Mouse (Mus musculus) midbrain, embryonic 12.5 days (tissue): Measurements from ENCODE around the gene Pbp2. TPM values are rescaled to one million over a fixed set of nuclear protein-coding genes. Genes with fewer than 3 reads are reported as not detected.

Experiments used
- ATAC-seq: fragments of 200-750 bp; cut with Nextera tagmentation; 2 replicates; pipeline ENCODE4 v1.8.0; 2017; ENCODE audit warnings: low read depth, moderate TSS enrichment, moderate library complexity; ENCODE audit not compliant: low FRiP score
- H3K27ac ChIP-seq: fragments of 300-500 bp; sonication (generic); replicated peaks from 2 replicates; pipeline ENCODE4 v1.5.1; 2016; ENCODE audit warnings: mild to moderate bottlenecking
- H3K27me3 ChIP-seq: fragments of 300-500 bp; sonication (generic); 2 replicates; pipeline ENCODE4 v1.6.1; 2016; ENCODE audit warnings: mild to moderate bottlenecking
- H3K36me3 ChIP-seq: fragments of 300-500 bp; sonication (generic); 2 replicates; pipeline ENCODE4 v1.6.1; 2016
- H3K4me1 ChIP-seq: fragments of 300-500 bp; sonication (generic); 2 replicates; pipeline ENCODE4 v1.6.1; 2016
- H3K4me2 ChIP-seq: fragments of 300-500 bp; sonication (generic); replicated peaks from 2 replicates; pipeline ENCODE4 v1.6.1; 2016; ENCODE audit warnings: mild to moderate bottlenecking, moderate library complexity
- H3K4me3 ChIP-seq: fragments of 300-500 bp; sonication (generic); 2 replicates; pipeline ENCODE4 v1.5.1; 2016; ENCODE audit warnings: mild to moderate bottlenecking
- H3K9ac ChIP-seq: fragments of 300-500 bp; sonication (generic); replicated peaks from 2 replicates; pipeline ENCODE4 v1.6.1; 2016; ENCODE audit warnings: mild to moderate bottlenecking, moderate library complexity
- H3K9me3 ChIP-seq: fragments of 300-500 bp; sonication (generic); 2 replicates; pipeline ENCODE4 v1.6.1; 2016; ENCODE audit warnings: mild to moderate bottlenecking
- WGBS: fragments of 180-500 bp; shearing (Covaris S2); methylation state at CpG from one replicate; pipeline ENCODE4 v1.1.7; 2016; 5-methylcytosine and 5-hydroxymethylcytosine counted together
- polyA plus RNA-seq: library from polyadenylated mRNA; unstranded; fragments of >200 nt; fragmentation: Nextera tagmentation; extraction: Ambion mirVana; gene quantifications from 2 replicates; pipeline ENCODE4 v1.2.1, GENCODE M21; 2016

Pbp2 gene
- polyA plus RNA-seq, 1 experiment from 2014 or later, result not detected

GRCm38 (mm10) chr6:135268392-135268791, 41.8 kb downstream of the Pbp2 start:
- Histone ChIP-seq H3K4me1 (peaks cover 9% of the 10 kb centered on the region; the same call in 1 of the 2 replicates), H3K4me2 (no peak overlapping the region), H3K4me3 (no peak overlapping the region), H3K9ac (no peak overlapping the region), H3K27me3 (no peaks in the 10 kb centered on the region), H3K9me3 (peaks cover 5% of the 10 kb centered on the region; the same call in 1 of the 2 replicates), H3K36me3 (no peaks in the 10 kb centered on the region), H3K27ac (no peak overlapping the region)
- ATAC-seq, result no peak

GRCm38 (mm10) chr6:135267221-135267620, 43.0 kb downstream of the Pbp2 start:
- WGBS, result 87% methylated on average over 3 of the region's 3 CpGs
- no peak overlapping the region for H3K4me2 ChIP-seq
- peaks cover 9% of the 10 kb centered on the region; the same call in 1 of the 2 replicates for H3K4me1 ChIP-seq
- no peak overlapping the region for H3K27ac ChIP-seq
- no peak overlapping the region for H3K9ac ChIP-seq
- no peak for ATAC-seq
- no peaks in the 10 kb centered on the region for H3K27me3 ChIP-seq
- peaks cover 5% of the 10 kb centered on the region; the same call in 1 of the 2 replicates for H3K9me3 ChIP-seq
- H3K36me3 ChIP-seq, result no peaks in the 10 kb centered on the region
- no peak overlapping the region for H3K4me3 ChIP-seq

GRCm38 (mm10) chr6:135266056-135266455, 44.1 kb downstream of the Pbp2 start:
- no peaks in the 10 kb centered on the region for H3K36me3 ChIP-seq
- no peak for ATAC-seq
- peaks cover 9% of the 10 kb centered on the region; the same call in 1 of the 2 replicates for H3K4me1 ChIP-seq
- no peak overlapping the region for H3K4me3 ChIP-seq
- H3K9me3 ChIP-seq, result peaks cover 5% of the 10 kb centered on the region; the same call in 1 of the 2 replicates
- H3K27me3 ChIP-seq, result no peaks in the 10 kb centered on the region
- no peak overlapping the region for H3K9ac ChIP-seq
- H3K4me2 ChIP-seq, result no peak overlapping the region
- 90% methylated on average over 1 of the region's 1 CpGs for WGBS
- H3K27ac ChIP-seq, result no peak overlapping the region

DNA sequence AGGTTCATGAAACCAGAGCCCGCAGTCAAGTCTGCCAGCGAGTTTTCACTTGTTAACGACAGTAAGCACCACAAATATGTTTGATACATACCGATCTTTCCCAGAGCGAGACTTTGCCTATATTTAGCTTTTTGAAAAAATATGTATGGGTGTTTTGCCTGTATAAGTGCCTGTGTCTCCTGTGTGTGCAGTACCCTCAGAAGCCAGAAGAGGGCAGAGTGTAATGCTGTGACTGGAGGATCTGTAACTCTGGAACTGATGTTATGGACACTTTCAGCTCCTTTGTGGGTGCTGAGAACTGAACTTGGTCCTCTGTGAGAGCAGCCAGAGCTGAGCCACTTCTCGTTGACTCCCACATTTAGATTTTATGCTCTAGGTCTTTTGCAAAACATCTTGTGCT, 46.1 kb downstream of the Pbp2 start:
- no peak for ATAC-seq
- H3K9me3 ChIP-seq, result peaks cover 5% of the 10 kb centered on the region; the same call in 1 of the 2 replicates
- no peak overlapping the region for H3K4me2 ChIP-seq
- H3K27me3 ChIP-seq, result no peaks in the 10 kb centered on the region
- WGBS, result 96% methylated on average over 6 of the region's 6 CpGs
- H3K9ac ChIP-seq, result no peak overlapping the region
- no peaks in the 10 kb centered on the region for H3K4me1 ChIP-seq
- H3K36me3 ChIP-seq, result no peaks in the 10 kb centered on the region
- H3K4me3 ChIP-seq, result no peak overlapping the region
- H3K27ac ChIP-seq, result no peak overlapping the region

DNA sequence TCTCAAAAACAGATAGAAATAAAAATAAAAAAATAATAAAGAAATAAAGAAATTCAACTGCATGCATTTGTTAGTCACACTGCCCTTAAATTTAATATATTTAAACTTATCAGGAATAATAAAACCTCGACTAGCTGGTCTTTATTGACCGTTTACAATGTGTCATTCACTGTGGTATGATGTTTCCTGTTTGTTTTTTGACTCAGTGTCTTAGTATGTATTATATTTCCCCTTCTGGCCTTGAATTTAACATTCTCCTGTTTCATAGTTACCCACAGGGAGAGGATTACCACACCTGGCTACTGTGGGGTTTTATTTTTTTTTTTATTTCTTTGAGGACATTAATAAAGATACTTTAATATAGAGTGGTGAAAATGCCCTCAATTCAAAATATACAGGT, 47.6 kb downstream of the Pbp2 start:
- H3K27ac ChIP-seq, result no peak overlapping the region
- peaks cover 5% of the 10 kb centered on the region; the same call in 1 of the 2 replicates for H3K9me3 ChIP-seq
- no peaks in the 10 kb centered on the region for H3K27me3 ChIP-seq
- H3K36me3 ChIP-seq, result no peaks in the 10 kb centered on the region
- H3K4me1 ChIP-seq, result no peaks in the 10 kb centered on the region
- no peak overlapping the region for H3K4me3 ChIP-seq
- ATAC-seq, result no peak
- 71% methylated on average over 2 of the region's 2 CpGs for WGBS
- no peak overlapping the region for H3K9ac ChIP-seq
- H3K4me2 ChIP-seq, result no peak overlapping the region

- 91% methylated on average over 9 of the region's 9 CpGs for WGBS
- no peaks in the 10 kb centered on the region for H3K27me3 ChIP-seq
These were observed 49.1 kb downstream of the Pbp2 start for GRCm38 (mm10) chr6:135261124-135261523.

GRCm38 (mm10) chr6:135260435-135260834, 49.8 kb downstream of the Pbp2 start:
- Histone ChIP-seq H3K4me1 (no peaks in the 10 kb centered on the region), H3K27ac (no peak overlapping the region), H3K4me2 (no peak overlapping the region), H3K4me3 (no peak overlapping the region), H3K9me3 (peaks cover 8% of the 10 kb centered on the region), H3K9ac (no peak overlapping the region), H3K36me3 (no peaks in the 10 kb centered on the region), H3K27me3 (no peaks in the 10 kb centered on the region)
- ATAC-seq, result no peak
- 91% methylated on average over 6 of the region's 6 CpGs for WGBS

More at GRCm38 (mm10) chr6:135261124-135261523, 49.1 kb downstream of the Pbp2 start:
- no peak for ATAC-seq
- Histone ChIP-seq H3K4me3 (no peak overlapping the region), H3K36me3 (no peaks in the 10 kb centered on the region), H3K27ac (no peak overlapping the region), H3K9me3 (peaks cover 5% of the 10 kb centered on the region; the same call in 1 of the 2 replicates), H3K4me1 (no peaks in the 10 kb centered on the region), H3K4me2 (no peak overlapping the region), H3K9ac (no peak overlapping the region)

Other genes with a start within 250 kb of the Pbp2 start
- 1.8 and 1.9 TPM in 2 replicates for gene Gprc5a, start 244.8 kb downstream of the Pbp2 start, polyA plus RNA-seq
- 0.18 TPM in 1 of 2 replicates, not detected in the other for gene Gprc5d, start 192.1 kb downstream of the Pbp2 start, polyA plus RNA-seq
- gene Fam234b, start 112.4 kb downstream of the Pbp2 start, polyA plus RNA-seq, result 39.0 and 43.6 TPM in 2 replicates
- gene Hebp1, start 112.4 kb downstream of the Pbp2 start, polyA plus RNA-seq, result 2.3 and 4.0 TPM in 2 replicates
- 0.24 and 0.45 TPM in 2 replicates for gene Gsg1, start 56.1 kb downstream of the Pbp2 start, polyA plus RNA-seq
- gene Emp1, start 52.1 kb upstream of the Pbp2 start, polyA plus RNA-seq, result 11.6 and 16.8 TPM in 2 replicates